Comparison of ENCODE assay signal across 14 mouse cellular contexts in the genomic region with DNA sequence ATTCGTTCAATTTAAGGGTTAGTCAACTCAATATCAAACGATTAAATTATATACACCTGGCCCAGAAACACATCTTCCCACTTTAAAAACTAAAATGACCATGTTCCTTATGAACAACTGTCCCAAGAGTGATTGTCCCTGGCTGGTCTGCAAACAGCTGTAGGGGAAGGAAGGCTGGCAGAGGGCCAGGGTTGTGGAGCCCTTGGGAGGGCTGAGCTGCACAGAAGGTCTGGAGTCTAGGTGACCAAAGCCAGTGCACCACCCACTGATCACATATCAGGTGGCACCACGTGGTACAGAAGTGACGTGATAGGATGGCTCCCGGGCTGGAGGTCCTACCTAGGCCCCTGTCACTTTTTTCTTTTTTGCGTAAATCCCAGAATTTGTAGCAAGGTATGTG. TPM values are rescaled to one million over a fixed set of nuclear protein-coding genes. Genes with fewer than 3 reads are reported as not detected.
A peak's percentile ranks its signal among the peaks of the same experiment; 100 is the strongest.
DNase-seq lines count a peak whose midpoint lies in the region.
"Had no signal": no experiment of that assay in that cellular context is flagged by ENCODE, and none has a peak within 500 bp of the region (broad histone marks: within the 10 kb centered on the region; RNA-seq: fewer than 3 reads in every experiment).

No protein-coding gene starts in this region.

- intact Hi-C loops in gastrocnemius, postnatal 14 days (cut with DNase I; ENCODE audit: low total_unique reads) = no loop called here
- intact Hi-C loops in heart, postnatal 25 days (cut with DNase I) = no loop called here

- peak; percentile 29 for DNase-seq in gastrocnemius, postnatal 10 days
- DNase-seq in gastrocnemius, postnatal 14 days = no peak
- peak; percentile 27 for DNase-seq in heart, postnatal 4 days
- DNase-seq in heart, postnatal 25 days (ENCODE audit: low spot score) = no peak
- peak; percentile 11 for DNase-seq in right cerebral cortex, postnatal 4 days
- DNase-seq in right cerebral cortex, postnatal 36 days (ENCODE audit: low spot score in 2 of 2) = no peak
- DNase-seq in lung, postnatal 14 days = no peak
- DNase-seq: adrenal gland, adult 2 months; adrenal gland, postnatal 14 days; cerebellum, adult 11 months; cerebellum, adult 2 months; gastrocnemius, postnatal 25 days; heart, postnatal 14 days had no signal

RNA-seq across cellular contexts. Expression of gene Igfbp7, which starts 8.2 kb away (rescaled TPM):
- total RNA-seq in gastrocnemius, postnatal 10 days (2021) = 100 to 1,000 TPM; 330 to 348 TPM
- 100 to 1,000 TPM; 319 to 321 TPM for total RNA-seq in gastrocnemius, postnatal 14 days (2021)
- total RNA-seq in heart, postnatal 4 days (2021) = 100 to 1,000 TPM; 210 to 250 TPM
- total RNA-seq in heart, postnatal 25 days (2021) = 100 to 1,000 TPM; 251 to 311 TPM
- total RNA-seq: MEL had no signal

Comparison
In these comparisons a context has a peak if more than half of its experiments do, and no peak if none do; other contexts are left out.
1. DNase-seq: peak in gastrocnemius, postnatal 10 days (single experiment), heart, postnatal 4 days (single experiment) and right cerebral cortex, postnatal 4 days (single experiment); none in gastrocnemius, postnatal 14 days (single experiment), heart, postnatal 25 days (single experiment), right cerebral cortex, postnatal 36 days (0 of 2) and lung, postnatal 14 days (single experiment).